Mouse (Mus musculus) testis, adult 2 months (tissue): ENCODE measurements around the gene Usp10. TPM values are rescaled to one million over a fixed set of nuclear protein-coding genes. Genes with fewer than 3 reads are reported as not detected.

Source experiments
- H3K27ac ChIP-seq: fragments of 200-500 bp; 2 replicates; pipeline ENCODE4 v1.5.1; 2012; ENCODE audit warnings: low read depth, low read length; ENCODE audit not compliant: control insufficient read depth, insufficient read depth
- H3K27me3 ChIP-seq: fragments of 200-500 bp; 2 replicates; pipeline ENCODE4 v1.6.1; 2012; ENCODE audit warnings: mild to moderate bottlenecking, low read length, moderate library complexity; ENCODE audit not compliant: control insufficient read depth, insufficient read depth
- H3K36me3 ChIP-seq: fragments of 200-500 bp; 2 replicates; pipeline ENCODE4 v1.6.1; 2012; ENCODE audit warnings: mild to moderate bottlenecking, low read length; ENCODE audit not compliant: control insufficient read depth, insufficient read depth
- H3K4me1 ChIP-seq: fragments of 200-500 bp; 2 replicates; pipeline ENCODE4 v1.6.1; 2012; ENCODE audit warnings: low read length; ENCODE audit not compliant: control insufficient read depth, insufficient read depth
- H3K4me3 ChIP-seq: fragments of 200-500 bp; 2 replicates; pipeline ENCODE4 v1.5.1; 2012; ENCODE audit warnings: low read depth, mild to moderate bottlenecking, low read length, moderate library complexity, mixed read lengths; ENCODE audit not compliant: control insufficient read depth
- CTCF ChIP-seq: fragments of 200-500 bp; IDR thresholded peaks from 2 replicates; pipeline ENCODE4 v1.5.1; 2012; ENCODE audit warnings: low read depth, mild to moderate bottlenecking, inconsistent platforms, low read length, moderate library complexity; ENCODE audit not compliant: control insufficient read depth, insufficient read depth, insufficient replicate concordance
- POLR2A ChIP-seq: fragments of 200-500 bp; IDR thresholded peaks from 2 replicates; pipeline ENCODE4 v1.6.1; 2012; ENCODE audit warnings: low read depth, mild to moderate bottlenecking, inconsistent platforms, low read length, moderate library complexity; ENCODE audit not compliant: control insufficient read depth
- polyA plus RNA-seq: library from polyadenylated mRNA; depleted of rRNA; stranded (reverse); fragments of >200 nt; gene quantifications from 2 replicates; pipeline ENCODE4 v1.2.3, GENCODE M21; 2012

The Usp10 gene
- polyA plus RNA-seq, 1 experiment, result 19.9 TPM

DNA sequence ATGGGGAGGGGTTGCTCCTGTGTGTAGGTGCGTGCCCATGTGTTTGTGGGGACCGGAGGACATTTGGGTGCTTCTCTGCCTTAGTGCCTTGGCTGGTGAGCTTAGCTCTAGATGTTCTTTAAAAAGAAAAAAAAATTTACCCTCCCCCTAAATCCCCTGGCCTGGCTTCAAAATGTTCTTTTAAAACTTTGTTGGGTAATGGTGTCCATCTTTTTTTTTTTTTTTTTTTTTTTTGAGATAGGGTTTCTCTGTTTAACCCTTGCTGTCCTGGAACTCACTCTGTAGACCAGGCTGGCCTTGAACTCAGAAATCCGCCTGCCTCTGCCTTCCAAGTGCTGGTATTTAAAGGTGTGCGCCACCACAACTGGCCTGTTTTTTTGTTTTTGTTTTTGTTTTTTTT, 5.1 kb downstream of the Usp10 start:
- TF ChIP-seq CTCF (no peak), POLR2A (no peak)
- no peak overlapping the region for H3K4me3 ChIP-seq
- H3K4me1 ChIP-seq, result peaks cover 4% of the 10 kb centered on the region

DNA sequence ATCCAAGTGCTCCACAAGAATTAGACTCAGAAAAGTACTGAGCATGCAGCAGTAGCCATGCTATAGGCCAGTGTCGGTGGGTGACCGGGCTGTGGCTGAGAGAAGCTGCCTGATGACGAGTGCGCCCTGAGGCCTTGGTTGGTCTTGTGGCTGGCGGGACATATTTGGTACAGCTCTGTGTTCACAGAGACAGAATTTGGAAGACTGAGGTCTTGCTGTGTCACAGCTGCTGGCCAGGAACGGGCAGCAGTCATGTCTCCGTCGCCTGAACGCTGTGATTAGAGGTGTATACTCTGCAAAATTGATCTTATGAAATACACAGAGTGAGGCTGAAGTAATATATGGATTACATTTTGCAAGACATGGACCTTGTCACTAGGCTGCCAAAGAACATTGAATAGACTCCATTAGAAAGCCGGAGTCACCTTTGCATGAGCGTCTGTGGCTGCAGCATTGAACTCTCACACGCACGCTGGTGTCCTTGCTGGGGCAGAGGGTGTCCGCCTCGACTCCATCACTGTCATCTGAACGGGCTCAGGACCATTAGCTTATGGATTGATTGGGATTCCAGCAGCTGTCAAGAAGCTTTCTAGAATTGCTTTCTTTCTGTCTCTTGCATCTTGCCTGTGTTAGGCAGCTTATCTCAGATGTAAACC, 6.2 kb downstream of the Usp10 start:
- Histone ChIP-seq H3K27me3 (no peaks in the 10 kb centered on the region), H3K27ac (no peak overlapping the region), H3K4me1 (peaks cover 1% of the 10 kb centered on the region), H3K4me3 (no peak overlapping the region), H3K36me3 (no peaks in the 10 kb centered on the region)
- TF ChIP-seq POLR2A (no peak), CTCF (no peak)

More for the DNA sequence above, 5.1 kb downstream of the Usp10 start:
- no peaks in the 10 kb centered on the region for H3K27me3 ChIP-seq
- no peaks in the 10 kb centered on the region for H3K36me3 ChIP-seq
- no peak overlapping the region for H3K27ac ChIP-seq

DNA sequence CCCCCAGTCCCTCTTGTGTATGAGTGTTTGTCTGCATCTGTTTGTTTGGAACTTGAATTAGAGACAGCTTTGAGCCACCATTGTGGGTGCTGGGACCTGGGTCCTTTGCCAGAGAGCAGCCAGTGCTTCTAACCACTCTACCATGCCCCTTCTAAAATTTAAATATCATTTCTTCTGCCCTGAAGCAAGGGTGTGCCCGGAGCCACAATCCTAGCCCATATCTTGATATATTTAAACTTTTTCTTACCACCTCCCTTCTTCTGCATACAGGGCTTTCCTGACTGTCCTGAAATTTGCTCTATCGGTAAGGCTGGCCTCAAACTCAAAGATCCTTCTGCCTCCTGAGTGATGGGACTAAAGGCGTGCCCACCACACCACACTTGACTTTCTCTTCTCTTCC, 7.3 kb downstream of the Usp10 start:
- Histone ChIP-seq H3K4me1 (no peaks in the 10 kb centered on the region; the same call in 1 of the 2 replicates), H3K27me3 (no peaks in the 10 kb centered on the region), H3K36me3 (no peaks in the 10 kb centered on the region), H3K27ac (no peak overlapping the region), H3K4me3 (no peak overlapping the region)
- no peak for TF ChIP-seq POLR2A
- no peak for TF ChIP-seq CTCF

DNA sequence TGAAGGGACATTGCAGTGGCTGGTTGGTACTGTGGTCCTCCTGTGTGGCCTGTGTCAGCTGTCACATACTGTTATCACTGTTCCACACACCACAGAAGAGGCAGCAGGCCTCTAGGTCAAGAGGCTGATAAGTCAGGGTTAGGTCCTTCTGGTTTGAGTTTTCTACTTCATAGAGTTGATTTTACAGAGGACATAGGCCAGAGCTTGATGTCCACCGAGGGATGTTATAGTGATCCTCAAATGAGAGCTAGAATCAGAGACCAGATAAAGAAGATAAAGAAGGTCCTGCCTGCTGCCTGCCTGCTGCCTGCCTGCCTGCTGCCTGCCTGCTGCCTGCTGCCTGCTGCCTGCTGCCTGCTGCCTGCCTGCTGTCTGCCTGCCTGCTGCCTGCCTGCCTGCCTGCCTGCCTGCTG, 8.0 kb downstream of the Usp10 start:
- TF ChIP-seq CTCF, result no peak
- no peak for TF ChIP-seq POLR2A
- H3K4me1 ChIP-seq, result no peaks in the 10 kb centered on the region; the same call in 1 of the 2 replicates
- no peak overlapping the region for H3K27ac ChIP-seq
- H3K27me3 ChIP-seq, result no peaks in the 10 kb centered on the region
- no peaks in the 10 kb centered on the region for H3K36me3 ChIP-seq
- no peak overlapping the region for H3K4me3 ChIP-seq

DNA sequence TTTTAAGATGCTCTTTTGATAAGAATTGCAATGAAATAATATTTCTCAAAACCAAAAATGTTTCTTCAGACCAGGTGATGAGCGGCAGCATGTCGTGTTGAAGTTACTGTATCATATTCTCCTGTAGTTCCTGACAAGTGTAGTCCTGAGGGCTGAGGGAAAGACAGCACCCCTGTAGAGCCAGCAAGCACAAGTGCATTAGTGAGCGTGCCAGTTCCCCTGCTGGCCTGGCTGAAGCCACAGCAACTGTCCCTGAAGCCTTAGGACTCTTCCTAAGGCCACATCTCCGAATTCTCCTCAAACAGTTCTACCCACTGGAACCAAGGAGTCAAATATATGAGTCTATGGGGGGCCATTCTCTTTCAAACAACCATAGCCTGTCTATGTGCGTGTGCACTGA, 13.1 kb downstream of the Usp10 start:
- TF ChIP-seq POLR2A, result no peak
- TF ChIP-seq CTCF, result no peak
- no peaks in the 10 kb centered on the region for H3K27me3 ChIP-seq
- no peaks in the 10 kb centered on the region for H3K36me3 ChIP-seq
- no peak overlapping the region for H3K4me3 ChIP-seq
- H3K4me1 ChIP-seq, result no peaks in the 10 kb centered on the region; the same call in 1 of the 2 replicates
- no peak overlapping the region for H3K27ac ChIP-seq

DNA sequence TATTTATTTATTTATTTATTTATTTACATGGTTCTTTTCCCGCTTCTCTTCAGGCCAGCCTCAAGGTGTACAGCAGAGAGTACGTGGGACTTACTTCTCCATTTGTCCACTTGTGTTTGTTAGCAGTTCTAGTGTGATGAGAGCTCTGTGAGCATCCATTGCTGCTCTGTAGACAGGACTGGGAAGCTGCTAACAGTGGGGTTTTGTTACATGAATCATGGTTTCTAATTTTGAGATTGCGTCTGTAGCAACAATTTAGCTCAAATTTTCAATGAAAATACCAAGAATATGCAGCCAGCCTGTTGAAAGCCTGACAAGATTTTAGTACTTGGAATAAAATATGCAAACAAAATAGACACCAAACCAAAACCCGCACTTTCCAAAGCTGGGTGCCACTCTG, 15.3 kb downstream of the Usp10 start:
- TF ChIP-seq CTCF, result no peak
- TF ChIP-seq POLR2A, result no peak
- no peaks in the 10 kb centered on the region for H3K27me3 ChIP-seq
- H3K4me1 ChIP-seq, result no peaks in the 10 kb centered on the region; the same call in 1 of the 2 replicates
- no peak overlapping the region for H3K27ac ChIP-seq
- no peak overlapping the region for H3K4me3 ChIP-seq
- H3K36me3 ChIP-seq, result no peaks in the 10 kb centered on the region

DNA sequence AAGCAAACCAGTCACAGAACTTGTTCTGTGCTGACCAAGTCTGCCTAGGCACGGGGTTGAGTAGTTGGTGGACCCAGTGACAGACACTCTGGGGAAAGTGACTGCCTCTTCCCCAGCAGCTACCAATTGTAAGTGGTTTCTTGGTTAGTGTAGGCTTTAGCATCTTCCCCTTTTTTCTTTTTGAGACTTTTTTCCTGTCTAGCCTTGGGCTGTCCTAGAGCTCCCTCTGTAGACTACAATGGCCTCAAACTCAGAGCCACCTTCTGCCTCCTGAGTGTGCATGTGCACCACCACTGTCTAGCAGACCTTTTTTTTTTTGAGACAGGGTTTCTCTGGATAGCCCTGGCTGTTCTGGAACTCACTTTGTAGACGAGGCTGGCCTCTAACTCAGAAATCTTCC, 16.3 kb downstream of the Usp10 start:
- Histone ChIP-seq H3K4me3 (no peak overlapping the region), H3K4me1 (no peaks in the 10 kb centered on the region; the same call in 1 of the 2 replicates), H3K27ac (no peak overlapping the region), H3K36me3 (no peaks in the 10 kb centered on the region), H3K27me3 (no peaks in the 10 kb centered on the region)
- TF ChIP-seq POLR2A (no peak), CTCF (no peak)
